Mouse (Mus musculus) heart, postnatal 0 days (tissue): Measurements from ENCODE around the gene Prss22.

Experiments used
- CTCF ChIP-seq: IDR thresholded peaks from 2 replicates; pipeline ENCODE4 v1.5.1; 2016; ENCODE audit warnings: antibody characterized with exemption, control low read depth, low read depth
- EP300 ChIP-seq: IDR thresholded peaks from 2 replicates; pipeline ENCODE4 v1.6.1; 2016; ENCODE audit warnings: antibody characterized with exemption, low read depth

DNA sequence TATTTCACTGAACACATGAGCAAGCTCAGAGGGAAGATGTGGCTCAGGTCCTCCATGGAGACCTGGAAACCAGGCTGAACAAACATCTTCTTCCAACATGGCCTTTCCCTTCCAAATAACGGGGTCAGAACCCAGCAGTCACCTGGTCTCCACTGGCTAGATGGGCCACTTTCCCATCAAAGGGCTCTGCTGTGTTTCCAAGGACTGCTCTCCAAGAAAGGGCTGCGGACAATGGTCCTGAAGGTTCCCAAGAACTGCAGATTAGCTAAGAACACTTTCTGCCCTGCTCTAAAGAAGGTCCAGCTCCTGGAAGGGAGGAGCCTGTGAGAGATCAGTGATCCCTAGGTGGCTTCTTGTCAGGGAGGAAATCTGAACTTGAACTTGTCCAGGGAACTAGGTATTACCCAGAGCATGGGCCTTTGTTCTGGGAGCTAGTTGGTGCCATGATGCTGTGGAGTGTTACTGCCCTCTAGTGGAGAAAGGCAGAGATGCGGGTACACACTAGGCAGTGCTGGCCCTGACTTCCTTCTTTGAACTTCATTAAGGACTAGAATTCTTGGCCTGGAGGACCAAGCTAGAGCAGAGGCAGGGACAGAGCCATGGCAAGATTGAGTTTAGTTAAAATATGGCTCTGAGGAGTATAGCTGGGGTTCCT, 37.7 kb downstream of the Prss22 start:
- TF ChIP-seq EP300 (no peak), CTCF (peak; percentile 99)
